Mouse (Mus musculus) brain, embryonic 14.5 days (tissue): ENCODE measurements around the gene Phf14.

Experiments used
- CTCF ChIP-seq: fragments of 200-500 bp; IDR thresholded peaks from 2 replicates; pipeline ENCODE4 v1.5.1; 2012; ENCODE audit warnings: inconsistent platforms, mild to moderate bottlenecking, moderate library complexity, borderline replicate concordance; ENCODE audit not compliant: insufficient read depth, insufficient read length; ENCODE audit errors: extremely low read depth
- POLR2A ChIP-seq: fragments of 200-500 bp; IDR thresholded peaks from 2 replicates; pipeline ENCODE4 v1.6.1; 2012; ENCODE audit warnings: mild to moderate bottlenecking, inconsistent platforms, borderline replicate concordance; ENCODE audit not compliant: poor library complexity, insufficient read depth, insufficient read length, severe bottlenecking; ENCODE audit errors: extremely low read depth

DNA sequence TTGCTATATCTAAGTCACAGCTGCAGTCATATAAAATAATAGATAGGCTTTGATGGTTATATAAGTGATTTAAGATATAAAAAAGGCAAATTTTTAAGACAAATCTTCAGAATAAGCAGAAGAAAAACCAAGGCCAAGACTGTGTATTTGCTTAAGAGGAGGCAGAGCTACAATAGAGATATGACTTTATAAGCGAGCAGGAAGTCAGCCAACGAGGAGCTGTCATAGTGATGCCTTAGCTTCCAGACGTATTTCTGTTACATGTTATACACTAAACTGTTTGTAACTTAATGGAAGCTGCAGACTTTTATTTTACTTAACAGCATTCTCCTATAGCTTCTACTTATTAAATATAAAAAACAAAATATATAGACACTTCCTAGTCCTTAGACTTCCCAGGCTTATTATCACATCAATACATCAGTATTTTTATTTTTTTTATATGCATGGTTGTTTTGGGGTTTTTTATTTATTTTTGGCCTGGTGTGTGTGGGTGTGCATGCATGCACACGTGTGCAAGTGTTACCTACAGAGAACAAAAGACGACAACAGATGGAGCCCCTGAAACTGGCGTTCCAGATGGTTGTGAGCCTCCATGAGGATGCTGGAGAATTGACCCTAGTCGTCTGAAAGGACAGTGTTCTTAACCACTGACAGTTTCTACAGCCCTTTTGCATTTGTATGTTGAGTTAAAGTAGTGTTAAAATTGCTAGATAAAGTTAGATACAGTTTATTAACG is 170.4 kb downstream of the Phf14 start:
- TF ChIP-seq POLR2A: no peak
- TF ChIP-seq CTCF: no peak
